Mouse (Mus musculus) lung, embryonic 15.5 days (tissue): ENCODE data around the gene Muc20. TPM values are rescaled to one million over a fixed set of nuclear protein-coding genes. Genes with fewer than 3 reads are reported as not detected.

ENCODE experiments used
- ATAC-seq: fragments of 200-750 bp; cut with Nextera tagmentation; 2 replicates; pipeline ENCODE4 v1.8.0; 2017; ENCODE audit warnings: moderate number of reproducible peaks, borderline replicate concordance; ENCODE audit not compliant: low FRiP score, low TSS enrichment; ENCODE audit errors: extremely low read depth
- H3K27ac ChIP-seq: fragments of 300-500 bp; sonication (generic); 2 replicates; pipeline ENCODE4 v1.5.1; 2015; ENCODE audit warnings: moderate library complexity, mild to moderate bottlenecking, inconsistent platforms
- H3K27me3 ChIP-seq: fragments of 300-500 bp; sonication (generic); 2 replicates; pipeline ENCODE4 v1.6.1; 2015; ENCODE audit warnings: inconsistent platforms
- H3K36me3 ChIP-seq: fragments of 300-500 bp; sonication (generic); 2 replicates; pipeline ENCODE4 v1.6.1; 2015; ENCODE audit warnings: inconsistent platforms
- H3K4me1 ChIP-seq: fragments of 300-500 bp; sonication (generic); 2 replicates; pipeline ENCODE4 v1.6.1; 2015; ENCODE audit warnings: inconsistent platforms
- H3K4me2 ChIP-seq: fragments of 300-500 bp; sonication (generic); 2 replicates; pipeline ENCODE4 v1.6.1; 2015; ENCODE audit warnings: inconsistent platforms, mild to moderate bottlenecking, moderate library complexity
- H3K4me3 ChIP-seq: fragments of 300-500 bp; sonication (generic); 2 replicates; pipeline ENCODE4 v1.5.1; 2015; ENCODE audit warnings: mild to moderate bottlenecking, inconsistent platforms
- H3K9ac ChIP-seq: fragments of 300-500 bp; sonication (generic); 2 replicates; pipeline ENCODE4 v1.6.1; 2015; ENCODE audit warnings: inconsistent platforms
- H3K9me3 ChIP-seq: fragments of 300-500 bp; sonication (generic); 2 replicates; pipeline ENCODE4 v1.6.1; 2016; ENCODE audit warnings: inconsistent platforms
- WGBS: fragments of 180-500 bp; shearing (Covaris S2); methylation state at CpG from one replicate; pipeline ENCODE4 v1.1.7; 2015; 5-methylcytosine and 5-hydroxymethylcytosine counted together
- polyA plus RNA-seq: library from polyadenylated mRNA; unstranded; fragments of >200 nt; fragmentation: Nextera tagmentation; extraction: Ambion mirVana; gene quantifications from 2 replicates; pipeline ENCODE4 v1.2.1, GENCODE M21; 2015

The Muc20 gene
- polyA plus RNA-seq, 1 experiment from 2014 or later = 0.09 TPM

GRCm38 (mm10) chr16:32790056-32790455 lies 7.2 kb downstream of the Muc20 start:
- H3K9ac ChIP-seq = no peak overlapping the region
- no peaks in the 10 kb centered on the region for H3K4me1 ChIP-seq
- H3K9me3 ChIP-seq = no peaks in the 10 kb centered on the region
- no peaks in the 10 kb centered on the region for H3K27me3 ChIP-seq
- no peak overlapping the region for H3K4me2 ChIP-seq
- no peak for ATAC-seq
- no peak overlapping the region for H3K27ac ChIP-seq
- 88% methylated on average over 5 of the region's 5 CpGs for WGBS
- no peaks in the 10 kb centered on the region for H3K36me3 ChIP-seq
- no peak overlapping the region for H3K4me3 ChIP-seq

- Histone ChIP-seq H3K9ac (no peak overlapping the region), H3K36me3 (no peaks in the 10 kb centered on the region), H3K4me1 (no peaks in the 10 kb centered on the region), H3K4me3 (no peak overlapping the region), H3K27me3 (no peaks in the 10 kb centered on the region), H3K4me2 (no peak overlapping the region), H3K27ac (no peak overlapping the region), H3K9me3 (no peaks in the 10 kb centered on the region)
- WGBS = 75% methylated on average over 13 of the region's 13 CpGs
- no peak for ATAC-seq
Measured at GRCm38 (mm10) chr16:32784840-32785239, 12.4 kb downstream of the Muc20 start.

- peak; percentile 7; the same call in 1 of the 2 replicates for ATAC-seq
Measured at GRCm38 (mm10) chr16:32783324-32784062, 13.7 kb downstream of the Muc20 start.

DNA sequence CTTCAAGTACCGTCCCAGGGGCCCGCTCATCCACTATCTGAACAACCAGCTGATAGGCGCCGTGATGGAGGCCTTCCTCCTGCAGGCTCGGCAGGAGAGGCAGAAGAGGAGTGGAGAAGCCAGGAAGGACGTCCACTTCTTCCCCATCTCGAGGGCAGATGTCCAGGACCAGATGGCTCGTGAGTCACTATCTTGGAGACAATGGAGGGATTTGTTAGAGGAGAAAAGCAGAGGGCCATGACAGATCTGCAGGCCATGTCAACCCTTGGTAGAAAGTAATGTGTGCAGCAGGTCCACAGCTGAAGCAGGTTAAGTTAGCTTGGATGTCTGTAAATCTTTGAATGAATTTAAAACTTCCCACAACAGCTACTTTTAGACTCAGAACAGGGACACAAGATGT lies 18.3 kb downstream of the Muc20 start:
- H3K27ac ChIP-seq = no peak overlapping the region
- no peak for ATAC-seq
- H3K4me1 ChIP-seq = no peaks in the 10 kb centered on the region
- H3K27me3 ChIP-seq = no peaks in the 10 kb centered on the region
- no peak overlapping the region for H3K4me2 ChIP-seq
- WGBS = 34% methylated on average over 8 of the region's 8 CpGs
- no peak overlapping the region for H3K9ac ChIP-seq
- no peaks in the 10 kb centered on the region for H3K9me3 ChIP-seq
- no peaks in the 10 kb centered on the region for H3K36me3 ChIP-seq
- H3K4me3 ChIP-seq = no peak overlapping the region

More at GRCm38 (mm10) chr16:32783324-32784062, 13.7 kb downstream of the Muc20 start:
- Histone ChIP-seq H3K36me3 (no peaks in the 10 kb centered on the region), H3K27ac (no peak overlapping the region), H3K9me3 (no peaks in the 10 kb centered on the region), H3K4me1 (no peaks in the 10 kb centered on the region), H3K4me3 (no peak overlapping the region), H3K9ac (no peak overlapping the region), H3K4me2 (no peak overlapping the region), H3K27me3 (no peaks in the 10 kb centered on the region)
- WGBS = 47% methylated on average over 5 of the region's 5 CpGs

DNA sequence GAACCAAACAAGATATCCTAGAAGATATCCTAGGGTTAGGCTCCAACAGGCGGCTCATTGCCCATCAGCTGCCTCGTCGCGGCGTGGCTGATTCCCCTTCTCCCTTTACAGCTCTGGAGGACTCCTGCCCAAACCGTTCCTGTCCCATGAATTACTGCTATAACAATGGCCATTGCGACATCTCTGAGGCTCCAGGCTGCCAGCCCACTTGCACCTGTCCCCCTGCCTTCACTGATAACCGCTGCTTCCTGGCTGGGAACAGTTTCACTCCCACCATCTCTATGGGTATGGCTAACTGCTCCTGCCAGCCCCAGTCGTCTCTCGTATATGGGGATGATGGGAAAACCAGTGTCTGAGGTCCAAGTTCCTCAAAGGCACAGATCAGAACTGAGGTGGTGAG lies 20.6 kb downstream of the Muc20 start:
- no peak overlapping the region for H3K27ac ChIP-seq
- no peaks in the 10 kb centered on the region for H3K36me3 ChIP-seq
- no peaks in the 10 kb centered on the region for H3K27me3 ChIP-seq
- H3K9me3 ChIP-seq = no peaks in the 10 kb centered on the region
- 77% methylated on average over 10 of the region's 10 CpGs for WGBS
- H3K4me1 ChIP-seq = no peaks in the 10 kb centered on the region
- H3K4me2 ChIP-seq = no peak overlapping the region
- no peak for ATAC-seq
- H3K9ac ChIP-seq = no peak overlapping the region
- no peak overlapping the region for H3K4me3 ChIP-seq

DNA sequence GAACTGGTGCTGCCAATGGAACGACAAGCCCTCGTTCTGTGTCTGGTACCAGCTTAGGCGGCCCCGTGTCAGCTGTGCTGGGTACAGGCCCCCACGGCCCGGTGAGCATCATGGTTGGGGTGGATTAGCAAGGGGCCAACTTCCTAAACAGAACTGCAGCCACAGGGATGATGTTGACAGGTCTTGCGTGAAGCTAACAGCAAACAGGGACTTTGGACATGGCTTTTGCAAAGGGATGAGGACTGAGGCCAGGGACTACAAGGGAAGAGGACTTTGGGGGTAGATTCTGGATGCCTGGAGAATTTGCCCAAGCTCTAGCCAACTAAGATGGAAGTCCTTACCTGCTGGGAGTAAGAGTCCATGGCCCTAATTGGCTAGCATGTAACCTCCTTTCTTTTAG lies 30.3 kb downstream of the Muc20 start:
- no peaks in the 10 kb centered on the region for H3K4me1 ChIP-seq
- no peak overlapping the region for H3K4me3 ChIP-seq
- WGBS = 89% methylated on average over 7 of the region's 7 CpGs
- H3K9ac ChIP-seq = no peak overlapping the region
- H3K9me3 ChIP-seq = no peaks in the 10 kb centered on the region
- H3K4me2 ChIP-seq = no peak overlapping the region
- no peaks in the 10 kb centered on the region for H3K27me3 ChIP-seq
- no peak overlapping the region for H3K27ac ChIP-seq
- no peak for ATAC-seq
- H3K36me3 ChIP-seq = no peaks in the 10 kb centered on the region

DNA sequence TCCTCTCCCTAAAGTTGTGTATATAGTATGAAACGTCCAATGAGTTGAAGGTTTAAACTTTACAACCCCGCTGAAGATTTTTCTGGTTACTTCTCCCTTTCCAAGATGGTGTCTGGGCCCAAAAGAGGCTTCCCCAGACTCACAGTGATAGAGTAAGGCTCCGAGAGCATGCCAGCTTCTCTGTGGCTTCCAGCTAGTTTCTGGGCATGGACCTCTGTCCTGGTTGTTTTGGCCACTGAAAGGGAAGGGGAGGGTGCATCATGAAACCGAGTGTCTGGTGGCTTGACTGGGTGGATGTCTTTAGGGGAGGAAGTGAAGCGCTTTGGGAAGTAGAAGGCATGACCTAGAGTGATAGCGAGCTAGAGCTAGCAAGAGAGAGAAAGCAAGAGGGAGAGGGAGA lies 32.3 kb downstream of the Muc20 start:
- no peaks in the 10 kb centered on the region for H3K36me3 ChIP-seq
- WGBS = 70% methylated on average over 6 of the region's 6 CpGs
- no peaks in the 10 kb centered on the region for H3K9me3 ChIP-seq

GRCm38 (mm10) chr16:32764550-32764949 lies 32.7 kb downstream of the Muc20 start:
- H3K9me3 ChIP-seq = no peaks in the 10 kb centered on the region
- no peak overlapping the region for H3K27ac ChIP-seq
- no peak overlapping the region for H3K4me3 ChIP-seq
- no peak overlapping the region for H3K9ac ChIP-seq
- H3K4me1 ChIP-seq = no peaks in the 10 kb centered on the region
- H3K4me2 ChIP-seq = no peak overlapping the region
- WGBS = 78% methylated on average over 2 of the region's 2 CpGs
- H3K36me3 ChIP-seq = no peaks in the 10 kb centered on the region
- no peak for ATAC-seq
- H3K27me3 ChIP-seq = no peaks in the 10 kb centered on the region

More for the DNA sequence above, 32.3 kb downstream of the Muc20 start:
- no peak overlapping the region for H3K4me3 ChIP-seq
- no peaks in the 10 kb centered on the region for H3K4me1 ChIP-seq
- no peak for ATAC-seq
- no peaks in the 10 kb centered on the region for H3K27me3 ChIP-seq
- no peak overlapping the region for H3K4me2 ChIP-seq
- H3K9ac ChIP-seq = no peak overlapping the region
- no peak overlapping the region for H3K27ac ChIP-seq

DNA sequence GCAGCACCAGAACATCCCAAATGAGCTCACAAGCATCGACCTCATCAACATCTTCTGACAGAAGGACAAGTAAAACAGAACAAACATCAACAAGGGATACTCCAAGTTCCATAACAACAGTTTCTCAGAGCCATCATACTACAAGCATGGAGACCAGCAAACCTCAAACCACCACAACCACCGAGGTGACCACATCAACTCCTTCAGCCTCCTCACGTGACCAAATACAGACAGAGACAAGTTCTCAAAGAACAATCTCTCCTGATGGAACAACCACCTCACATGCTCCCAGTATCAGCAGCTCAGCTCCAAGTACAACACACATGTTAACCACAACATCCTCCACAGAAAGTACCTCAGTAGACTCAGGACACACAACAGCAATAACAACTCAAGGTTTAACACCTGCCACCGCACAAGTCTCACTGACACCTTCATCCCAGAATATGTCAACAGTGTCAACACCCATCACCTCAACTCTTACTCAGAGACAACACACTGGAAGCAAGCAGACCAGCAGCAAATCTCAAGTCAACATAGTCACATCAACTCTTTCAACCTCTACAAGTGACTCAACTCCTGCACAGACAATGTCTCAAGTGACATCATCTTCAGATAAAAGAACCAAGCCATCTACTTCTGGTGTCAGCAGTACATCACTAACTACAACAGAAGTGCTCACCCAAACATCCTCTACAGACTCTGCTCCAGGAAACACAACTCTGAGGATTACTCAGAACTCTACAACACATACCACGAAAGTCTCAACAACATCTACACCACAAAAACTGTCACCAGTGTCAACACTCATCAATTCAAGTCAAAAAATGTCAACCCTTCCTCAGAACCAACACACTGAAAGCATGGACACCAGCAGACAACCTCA lies 46.8 kb downstream of the Muc20 start:
- Histone ChIP-seq H3K9me3 (no peaks in the 10 kb centered on the region), H3K4me3 (no peak overlapping the region), H3K4me1 (peaks cover 3% of the 10 kb centered on the region; the same call in 1 of the 2 replicates), H3K36me3 (no peaks in the 10 kb centered on the region), H3K27me3 (no peaks in the 10 kb centered on the region), H3K27ac (no peak overlapping the region), H3K9ac (no peak overlapping the region), H3K4me2 (no peak overlapping the region)
- ATAC-seq = no peak
- WGBS = 83% methylated on average over 5 of the region's 5 CpGs

DNA sequence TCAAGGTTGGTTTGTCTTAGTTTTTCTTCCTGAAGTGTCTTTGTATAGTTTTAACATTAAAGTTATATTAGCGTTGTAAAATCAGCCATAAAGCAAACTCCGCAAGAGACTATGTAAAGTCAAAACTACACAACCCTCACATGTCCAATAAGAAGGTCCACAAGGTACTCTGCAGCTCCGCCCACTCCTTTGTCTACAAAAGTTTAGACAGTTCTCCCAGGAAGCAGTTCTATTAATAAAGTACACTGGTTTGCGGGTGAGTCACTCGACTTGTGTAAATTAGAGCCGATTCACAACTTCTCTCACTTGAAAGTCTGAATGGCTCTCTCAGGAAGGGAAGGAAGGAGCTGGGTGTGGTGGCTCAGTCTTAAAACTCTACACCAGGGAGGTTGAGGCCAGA lies 51.4 kb downstream of the Muc20 start:
- no peaks in the 10 kb centered on the region for H3K9me3 ChIP-seq
- no peak overlapping the region for H3K4me3 ChIP-seq
- WGBS = 47% methylated on average over 6 of the region's 6 CpGs
- H3K27me3 ChIP-seq = no peaks in the 10 kb centered on the region
- no peak overlapping the region for H3K9ac ChIP-seq
- H3K4me2 ChIP-seq = no peak overlapping the region
- peaks cover 3% of the 10 kb centered on the region; the same call in 1 of the 2 replicates for H3K4me1 ChIP-seq
- no peaks in the 10 kb centered on the region for H3K36me3 ChIP-seq
- ATAC-seq = no peak
- H3K27ac ChIP-seq = peak overlapping the region; percentile 59

DNA sequence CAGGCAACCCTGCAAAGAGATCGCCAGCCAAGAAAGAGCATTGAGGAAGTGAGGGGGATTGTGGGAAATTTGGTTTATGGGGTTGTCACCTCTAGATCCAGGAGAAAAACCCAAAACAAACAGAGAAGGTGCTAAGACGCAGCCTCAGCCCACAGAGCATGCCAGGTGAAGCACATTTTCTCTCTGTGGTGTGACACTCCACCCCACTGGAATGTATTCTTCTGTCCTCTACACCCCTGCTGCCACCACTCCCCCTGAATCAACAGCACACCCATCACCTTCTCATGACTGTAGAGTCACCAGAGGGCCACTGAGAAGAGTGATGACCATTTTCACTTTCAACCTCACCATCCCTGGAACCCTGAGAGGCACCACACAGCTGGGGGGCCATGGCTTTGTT lies 54.5 kb downstream of the Muc20 start:
- no peak overlapping the region for H3K4me3 ChIP-seq
- no peak overlapping the region for H3K27ac ChIP-seq
- H3K4me1 ChIP-seq = peaks cover 3% of the 10 kb centered on the region; the same call in 1 of the 2 replicates
- no peak overlapping the region for H3K4me2 ChIP-seq
- WGBS = 70% methylated on average over 2 of the region's 2 CpGs
- no peak for ATAC-seq
- H3K9ac ChIP-seq = no peak overlapping the region
- no peaks in the 10 kb centered on the region for H3K27me3 ChIP-seq
- H3K36me3 ChIP-seq = no peaks in the 10 kb centered on the region
- no peaks in the 10 kb centered on the region for H3K9me3 ChIP-seq

- 80% methylated on average over 9 of the region's 9 CpGs for WGBS
- no peak overlapping the region for H3K4me3 ChIP-seq
Measured at GRCm38 (mm10) chr16:32741366-32741765, 55.9 kb downstream of the Muc20 start.

More at GRCm38 (mm10) chr16:32741366-32741765, 55.9 kb downstream of the Muc20 start:
- peaks cover 5% of the 10 kb centered on the region; the same call in 1 of the 2 replicates for H3K4me1 ChIP-seq
- H3K9me3 ChIP-seq = no peaks in the 10 kb centered on the region
- H3K27ac ChIP-seq = no peak overlapping the region
- no peaks in the 10 kb centered on the region for H3K36me3 ChIP-seq
- no peak overlapping the region for H3K9ac ChIP-seq
- ATAC-seq = no peak
- H3K4me2 ChIP-seq = no peak overlapping the region
- H3K27me3 ChIP-seq = no peaks in the 10 kb centered on the region
